Mouse (Mus musculus): ENCODE results near the gene Ttll4. TPM values are rescaled to one million over a fixed set of nuclear protein-coding genes. Genes with fewer than 3 reads are reported as not detected.

The Ttll4 gene
- polyA plus RNA-seq, 1 experiment = 129 TPM

- H3K27me3 ChIP-seq (ENCODE audit: control insufficient read depth, insufficient read depth, low read length, poor library complexity, severe bottlenecking) = no peaks in the 10 kb centered on the region
- no peaks in the 10 kb centered on the region for H3K9me3 ChIP-seq (replicated peaks; ENCODE audit: control insufficient read depth, insufficient read depth, low read length, poor library complexity, severe bottlenecking)
- no peaks in the 10 kb centered on the region for H3K4me1 ChIP-seq (ENCODE audit: control insufficient read depth, insufficient read depth, low read length)
- no peak overlapping the region for H3K4me3 ChIP-seq (ENCODE audit: low read depth, low read length)
- peaks cover 27% of the 10 kb centered on the region for H3K36me3 ChIP-seq (ENCODE audit: control insufficient read depth, insufficient read depth, low read length, poor library complexity, severe bottlenecking)
- H3K27ac ChIP-seq (ENCODE audit: insufficient read depth, low read length) = no peak overlapping the region
- H3K9ac ChIP-seq (ENCODE audit: low read depth, poor library complexity, severe bottlenecking) = no peak overlapping the region
- TF ChIP-seq POLR2A (IDR thresholded peaks at IDR 0.05; ENCODE audit: insufficient read depth, low read length) (no peak), EP300 (IDR thresholded peaks at IDR 0.05; ENCODE audit: insufficient read depth, low read depth, low read length) (no peak), CTCF (IDR thresholded peaks at IDR 0.05; ENCODE audit: low read depth, low read length) (no peak)
These were observed 16.3 kb downstream of the Ttll4 start for GRCm38 (mm10) chr1:74677843-74678242.

- H3K27ac ChIP-seq (ENCODE audit: insufficient read depth, low read length) = no peak overlapping the region
- H3K27me3 ChIP-seq (ENCODE audit: control insufficient read depth, insufficient read depth, low read length, poor library complexity, severe bottlenecking) = no peaks in the 10 kb centered on the region
- H3K9ac ChIP-seq (ENCODE audit: low read depth, poor library complexity, severe bottlenecking) = no peak overlapping the region
- peaks cover 72% of the 10 kb centered on the region for H3K36me3 ChIP-seq (ENCODE audit: control insufficient read depth, insufficient read depth, low read length, poor library complexity, severe bottlenecking)
- no peaks in the 10 kb centered on the region for H3K9me3 ChIP-seq (replicated peaks; ENCODE audit: control insufficient read depth, insufficient read depth, low read length, poor library complexity, severe bottlenecking)
- no peak for TF ChIP-seq CTCF (IDR thresholded peaks at IDR 0.05; ENCODE audit: low read depth, low read length)
- no peak for TF ChIP-seq EP300 (IDR thresholded peaks at IDR 0.05; ENCODE audit: insufficient read depth, low read depth, low read length)
- TF ChIP-seq POLR2A (IDR thresholded peaks at IDR 0.05; ENCODE audit: insufficient read depth, low read length) = no peak
- no peak overlapping the region for H3K4me3 ChIP-seq (ENCODE audit: low read depth, low read length)
- H3K4me1 ChIP-seq (ENCODE audit: control insufficient read depth, insufficient read depth, low read length) = no peaks in the 10 kb centered on the region
These were observed 25.6 kb downstream of the Ttll4 start for GRCm38 (mm10) chr1:74687131-74687530.

GRCm38 (mm10) chr1:74693891-74694583 is 32.5 kb downstream of the Ttll4 start:
- H3K27ac ChIP-seq (ENCODE audit: insufficient read depth, low read length) = no peak overlapping the region
- no peak for TF ChIP-seq EP300 (IDR thresholded peaks at IDR 0.05; ENCODE audit: insufficient read depth, low read depth, low read length)
- no peak for TF ChIP-seq POLR2A (IDR thresholded peaks at IDR 0.05; ENCODE audit: insufficient read depth, low read length)
- no peak for TF ChIP-seq CTCF (IDR thresholded peaks at IDR 0.05; ENCODE audit: low read depth, low read length)
- H3K27me3 ChIP-seq (ENCODE audit: control insufficient read depth, insufficient read depth, low read length, poor library complexity, severe bottlenecking) = no peaks in the 10 kb centered on the region
- peaks cover 69% of the 10 kb centered on the region for H3K36me3 ChIP-seq (ENCODE audit: control insufficient read depth, insufficient read depth, low read length, poor library complexity, severe bottlenecking)
- no peaks in the 10 kb centered on the region for H3K4me1 ChIP-seq (ENCODE audit: control insufficient read depth, insufficient read depth, low read length)
- no peaks in the 10 kb centered on the region for H3K9me3 ChIP-seq (replicated peaks; ENCODE audit: control insufficient read depth, insufficient read depth, low read length, poor library complexity, severe bottlenecking)
- no peak overlapping the region for H3K4me3 ChIP-seq (ENCODE audit: low read depth, low read length)
- H3K9ac ChIP-seq (ENCODE audit: low read depth, poor library complexity, severe bottlenecking) = no peak overlapping the region

- Histone ChIP-seq H3K27ac (ENCODE audit: insufficient read depth, low read length) (no peak overlapping the region), H3K4me3 (ENCODE audit: low read depth, low read length) (no peak overlapping the region), H3K27me3 (ENCODE audit: control insufficient read depth, insufficient read depth, low read length, poor library complexity, severe bottlenecking) (no peaks in the 10 kb centered on the region), H3K9ac (ENCODE audit: low read depth, poor library complexity, severe bottlenecking) (no peak overlapping the region), H3K4me1 (ENCODE audit: control insufficient read depth, insufficient read depth, low read length) (no peaks in the 10 kb centered on the region), H3K9me3 (replicated peaks; ENCODE audit: control insufficient read depth, insufficient read depth, low read length, poor library complexity, severe bottlenecking) (no peaks in the 10 kb centered on the region), H3K36me3 (ENCODE audit: control insufficient read depth, insufficient read depth, low read length, poor library complexity, severe bottlenecking) (peaks cover 60% of the 10 kb centered on the region)
- no peak for TF ChIP-seq CTCF (IDR thresholded peaks at IDR 0.05; ENCODE audit: low read depth, low read length)
- no peak for TF ChIP-seq POLR2A (IDR thresholded peaks at IDR 0.05; ENCODE audit: insufficient read depth, low read length)
- no peak for TF ChIP-seq EP300 (IDR thresholded peaks at IDR 0.05; ENCODE audit: insufficient read depth, low read depth, low read length)
These were observed 34.3 kb downstream of the Ttll4 start for GRCm38 (mm10) chr1:74695836-74696235.

DNA sequence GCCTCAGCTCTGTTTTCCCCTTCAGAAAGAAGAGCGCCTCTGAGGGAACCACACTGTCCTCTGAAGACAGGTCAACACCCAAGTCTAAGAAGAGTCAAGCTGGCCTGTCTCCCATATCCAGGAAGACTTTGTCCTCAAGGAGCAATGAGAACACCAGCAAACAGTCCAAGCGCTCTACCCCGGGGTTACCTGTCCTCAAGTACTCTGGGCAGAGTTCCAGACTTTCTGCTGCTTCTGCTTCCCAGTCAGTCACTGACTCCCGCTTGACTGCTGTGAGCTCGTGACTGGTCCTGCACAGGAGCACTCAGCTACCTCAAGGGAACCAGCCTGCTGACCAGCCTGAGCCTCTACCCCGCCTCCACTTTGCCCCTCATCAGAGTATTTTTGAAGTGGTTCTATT is 35.9 kb downstream of the Ttll4 start:
- Histone ChIP-seq H3K9ac (ENCODE audit: low read depth, poor library complexity, severe bottlenecking) (no peak overlapping the region), H3K4me1 (ENCODE audit: control insufficient read depth, insufficient read depth, low read length) (no peaks in the 10 kb centered on the region), H3K4me3 (ENCODE audit: low read depth, low read length) (no peak overlapping the region), H3K36me3 (ENCODE audit: control insufficient read depth, insufficient read depth, low read length, poor library complexity, severe bottlenecking) (peaks cover 48% of the 10 kb centered on the region), H3K27me3 (ENCODE audit: control insufficient read depth, insufficient read depth, low read length, poor library complexity, severe bottlenecking) (no peaks in the 10 kb centered on the region), H3K9me3 (replicated peaks; ENCODE audit: control insufficient read depth, insufficient read depth, low read length, poor library complexity, severe bottlenecking) (no peaks in the 10 kb centered on the region), H3K27ac (ENCODE audit: insufficient read depth, low read length) (no peak overlapping the region)
- TF ChIP-seq CTCF (IDR thresholded peaks at IDR 0.05; ENCODE audit: low read depth, low read length) = no peak
- no peak for TF ChIP-seq EP300 (IDR thresholded peaks at IDR 0.05; ENCODE audit: insufficient read depth, low read depth, low read length)
- no peak for TF ChIP-seq POLR2A (IDR thresholded peaks at IDR 0.05; ENCODE audit: insufficient read depth, low read length)

DNA sequence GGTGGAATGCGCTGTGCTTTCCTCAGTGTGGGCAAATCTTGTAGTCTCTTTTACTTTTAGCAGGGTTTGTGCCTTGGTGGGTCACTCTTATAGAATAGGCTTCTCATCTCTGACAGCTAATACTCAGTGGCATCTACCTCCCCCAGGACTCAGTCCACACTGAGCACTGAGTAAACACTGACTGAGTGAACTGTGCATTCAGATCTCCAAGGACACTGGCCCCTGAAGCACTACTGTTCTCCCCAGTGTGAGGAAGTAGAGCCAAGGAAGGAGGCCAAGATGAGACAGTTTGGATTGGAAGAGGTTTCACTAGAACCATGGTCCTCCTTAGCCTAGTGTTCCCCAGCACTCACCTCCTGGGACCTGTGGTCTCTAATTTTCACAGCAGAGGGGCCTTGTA is 36.8 kb downstream of the Ttll4 start:
- no peak for TF ChIP-seq EP300 (IDR thresholded peaks at IDR 0.05; ENCODE audit: insufficient read depth, low read depth, low read length)
- TF ChIP-seq CTCF (IDR thresholded peaks at IDR 0.05; ENCODE audit: low read depth, low read length) = no peak
- no peak for TF ChIP-seq POLR2A (IDR thresholded peaks at IDR 0.05; ENCODE audit: insufficient read depth, low read length)
- Histone ChIP-seq H3K36me3 (ENCODE audit: control insufficient read depth, insufficient read depth, low read length, poor library complexity, severe bottlenecking) (peaks cover 47% of the 10 kb centered on the region), H3K4me3 (ENCODE audit: low read depth, low read length) (no peak overlapping the region), H3K9ac (ENCODE audit: low read depth, poor library complexity, severe bottlenecking) (no peak overlapping the region), H3K9me3 (replicated peaks; ENCODE audit: control insufficient read depth, insufficient read depth, low read length, poor library complexity, severe bottlenecking) (no peaks in the 10 kb centered on the region), H3K4me1 (ENCODE audit: control insufficient read depth, insufficient read depth, low read length) (no peaks in the 10 kb centered on the region), H3K27ac (ENCODE audit: insufficient read depth, low read length) (no peak overlapping the region), H3K27me3 (ENCODE audit: control insufficient read depth, insufficient read depth, low read length, poor library complexity, severe bottlenecking) (no peaks in the 10 kb centered on the region)

Measured in ES-Bruce4 (cell line).